Mouse (Mus musculus) G1E (cell line): ENCODE measurements around the gene Zfp408.

Experiments
- CTCF ChIP-seq: IDR thresholded peaks from 2 replicates; pipeline ENCODE4 v1.5.1; 2012; ENCODE audit warnings: low read depth, low read length, inconsistent platforms, mixed read lengths
- GATA1 ChIP-seq: IDR thresholded peaks from 2 replicates; pipeline ENCODE4 v1.6.1; 2012; ENCODE audit warnings: borderline replicate concordance, low read length, inconsistent platforms, mixed read lengths
- TAL1 ChIP-seq: conservative IDR thresholded peaks from 2 replicates; pipeline ENCODE4 v1.6.1; 2012; ENCODE audit warnings: low read depth, low read length, inconsistent platforms, mixed read lengths

DNA sequence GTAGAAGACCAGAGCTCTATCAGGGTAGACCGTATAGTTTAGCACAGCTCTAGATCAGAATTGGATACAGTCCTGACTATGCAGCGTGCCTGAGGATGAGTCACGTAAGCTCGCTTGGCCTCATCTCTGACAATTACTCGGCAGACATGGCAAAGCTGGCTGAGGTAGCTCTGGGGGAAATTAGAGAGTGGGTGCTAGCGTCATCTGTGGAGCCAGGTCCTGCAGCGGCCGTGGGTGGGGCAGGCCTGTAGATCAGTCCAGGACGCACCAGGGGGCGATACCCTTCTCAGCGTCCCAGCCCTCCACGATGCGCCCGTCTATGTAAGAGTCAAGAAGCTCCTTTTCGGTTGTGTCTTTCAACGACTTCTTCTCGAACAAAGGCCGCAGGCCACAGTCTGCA lies 19.9 kb downstream of the Zfp408 start:
- TF ChIP-seq TAL1: no peak
- no peak for TF ChIP-seq CTCF
- TF ChIP-seq GATA1: no peak
